Mouse (Mus musculus) ES-Bruce4 (cell line): ENCODE data around the gene Glrp1.

Experiments used
- CTCF ChIP-seq: IDR thresholded peaks from one replicate; pipeline ENCODE4 v1.8.1; 2011; ENCODE audit warnings: low read depth, low read length
- EP300 ChIP-seq: IDR thresholded peaks from 2 replicates; pipeline ENCODE4 v1.6.1; 2011; ENCODE audit warnings: low read depth, low read length; ENCODE audit not compliant: insufficient read depth
- POLR2A ChIP-seq: IDR thresholded peaks from one replicate; pipeline ENCODE4 v1.8.1; 2011; ENCODE audit warnings: low read length; ENCODE audit not compliant: insufficient read depth

GRCm38 (mm10) chr1:88539823-88540222 lies 30.0 kb upstream of the Glrp1 start:
- TF ChIP-seq CTCF: no peak
- no peak for TF ChIP-seq POLR2A
- TF ChIP-seq EP300: no peak
